Mouse (Mus musculus) hindbrain, embryonic 14.5 days (tissue): Measurements from ENCODE around the gene Arrb2. TPM values are rescaled to one million over a fixed set of nuclear protein-coding genes. Genes with fewer than 3 reads are reported as not detected.
"Not testable (repeated sequence)": the region's sequence is repeated elsewhere in the genome, so short reads cannot be mapped to it uniquely, and the experiment has no call there.

Experiments used
- ATAC-seq: fragments of 200-750 bp; cut with Nextera tagmentation; 2 replicates; pipeline ENCODE4 v1.8.0; 2017; ENCODE audit warnings: moderate number of reproducible peaks, mild to moderate bottlenecking, moderate TSS enrichment, moderate library complexity; ENCODE audit not compliant: low FRiP score
- DNase-seq: peaks from one replicate; pipeline ENCODE4 v3.0.0-alpha.2; 2015; ENCODE audit warnings: low spot score
- H3K27ac ChIP-seq: fragments of 300-500 bp; sonication (generic); 2 replicates; pipeline ENCODE4 v1.5.1; 2014; ENCODE audit warnings: mild to moderate bottlenecking, moderate library complexity
- H3K27me3 ChIP-seq: fragments of 300-500 bp; sonication (generic); 2 replicates; pipeline ENCODE4 v1.6.1; 2014; ENCODE audit warnings: mild to moderate bottlenecking, low read length, mixed read lengths; ENCODE audit not compliant: control insufficient read depth, insufficient read depth
- H3K36me3 ChIP-seq: fragments of 300-500 bp; sonication (generic); replicated peaks from 2 replicates; pipeline ENCODE4 v1.6.1; 2014; ENCODE audit not compliant: control insufficient read depth, insufficient read depth
- H3K4me1 ChIP-seq: fragments of 300-500 bp; sonication (generic); replicated peaks from 2 replicates; pipeline ENCODE4 v1.6.1; 2014; ENCODE audit warnings: antibody characterized with exemption, low read length, mixed read lengths; ENCODE audit not compliant: control insufficient read depth, insufficient read depth
- H3K4me2 ChIP-seq: fragments of 300-500 bp; sonication (generic); replicated peaks from 2 replicates; pipeline ENCODE4 v1.6.1; 2014; ENCODE audit warnings: mild to moderate bottlenecking, moderate library complexity
- H3K4me3 ChIP-seq: fragments of 300-500 bp; sonication (generic); replicated peaks from 2 replicates; pipeline ENCODE4 v1.5.1; 2014; ENCODE audit warnings: mild to moderate bottlenecking, low read length
- H3K9ac ChIP-seq: fragments of 300-500 bp; sonication (generic); 2 replicates; pipeline ENCODE4 v1.6.1; 2014
- H3K9me3 ChIP-seq: fragments of 300-500 bp; sonication (generic); 2 replicates; pipeline ENCODE4 v1.6.1; 2016; ENCODE audit warnings: low read length; ENCODE audit not compliant: control insufficient read depth
- WGBS: fragments of 180-500 bp; shearing (Covaris S2); extraction: QIAGEN DNeasy Blood & Tissue Kit; methylation state at CpG from one replicate; pipeline ENCODE4 v1.1.7; 2014; 5-methylcytosine and 5-hydroxymethylcytosine counted together
- polyA plus RNA-seq: library from polyadenylated mRNA; unstranded; fragments of >200 nt; fragmentation: Nextera tagmentation; extraction: Ambion mirVana; gene quantifications from 2 replicates; pipeline ENCODE4 v1.2.1, GENCODE M21; 2014

The Arrb2 gene
- polyA plus RNA-seq, 1 experiment from 2014 or later, result 61.2 TPM

DNA sequence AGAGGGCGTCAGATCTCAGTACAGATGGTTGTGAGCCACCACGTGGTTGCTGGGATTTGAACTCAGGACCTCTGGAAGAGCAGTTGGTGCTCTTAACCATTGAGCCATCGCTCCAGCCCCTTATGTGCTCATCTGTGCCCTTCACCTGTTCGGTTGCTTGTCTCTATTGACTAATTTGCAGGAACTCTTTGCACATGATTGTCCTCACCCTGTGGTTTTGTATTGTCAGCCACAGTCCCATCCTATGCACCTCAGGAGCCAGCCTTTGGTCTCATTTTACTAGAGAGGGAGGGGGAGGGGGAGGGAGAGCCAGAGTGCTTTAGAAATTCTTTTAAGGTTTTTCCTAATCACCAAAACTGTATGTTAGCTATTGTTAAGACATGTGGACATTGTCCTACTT, 14.2 kb upstream of the Arrb2 start:
- H3K27ac ChIP-seq, result no peak overlapping the region
- H3K4me2 ChIP-seq, result no peak overlapping the region
- H3K9me3 ChIP-seq, result no peaks in the 10 kb centered on the region
- H3K9ac ChIP-seq, result no peak overlapping the region
- ATAC-seq (no peak), DNase-seq (no peak)
- no peak overlapping the region for H3K4me3 ChIP-seq
- H3K36me3 ChIP-seq, result no peaks in the 10 kb centered on the region
- WGBS, result 66% methylated on average over 4 of the region's 4 CpGs
- no peaks in the 10 kb centered on the region for H3K4me1 ChIP-seq
- no peaks in the 10 kb centered on the region for H3K27me3 ChIP-seq

- ATAC-seq, result no peak
- no peak overlapping the region for H3K27ac ChIP-seq
- H3K9ac ChIP-seq, result no peak overlapping the region
Observed at GRCm38 (mm10) chr11:70419486-70419885, 12.9 kb upstream of the Arrb2 start.

DNA sequence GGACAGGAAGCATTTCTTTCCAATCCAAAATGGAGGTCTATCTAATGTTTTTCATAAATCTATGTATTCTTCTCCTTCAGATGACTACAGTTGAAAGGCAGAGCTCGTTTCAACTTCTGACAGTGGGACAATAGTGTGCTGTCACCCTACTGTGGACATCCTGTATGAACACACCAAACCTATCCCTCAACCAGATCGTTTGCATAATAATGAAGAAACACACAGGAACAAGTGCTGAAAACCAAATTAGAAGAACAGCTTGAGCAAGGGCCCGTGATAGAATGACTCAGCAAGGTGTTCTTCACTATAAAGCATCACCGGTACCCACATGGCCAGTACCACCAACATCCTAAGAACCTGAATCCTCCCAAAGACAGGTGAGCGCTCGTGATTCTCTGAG, 5.8 kb upstream of the Arrb2 start:
- not testable (repeated sequence) for H3K4me3 ChIP-seq, H3K27me3 ChIP-seq, H3K9ac ChIP-seq, H3K36me3 ChIP-seq, H3K4me1 ChIP-seq, ATAC-seq, H3K4me2 ChIP-seq, DNase-seq, H3K9me3 ChIP-seq, H3K27ac ChIP-seq
- 74% methylated on average over 6 of the region's 6 CpGs for WGBS

More at GRCm38 (mm10) chr11:70419486-70419885, 12.9 kb upstream of the Arrb2 start:
- Histone ChIP-seq H3K4me2 (no peak overlapping the region), H3K4me1 (no peaks in the 10 kb centered on the region), H3K36me3 (no peaks in the 10 kb centered on the region), H3K4me3 (no peak overlapping the region), H3K9me3 (no peaks in the 10 kb centered on the region), H3K27me3 (no peaks in the 10 kb centered on the region)
- 78% methylated on average over 5 of the region's 5 CpGs for WGBS
- DNase-seq, result no peak

- peak overlapping the region; percentile 77 for H3K4me3 ChIP-seq
- H3K4me2 ChIP-seq, result peak overlapping the region; percentile 71
- H3K27me3 ChIP-seq, result no peaks in the 10 kb centered on the region
- 23% methylated on average over 5 of the region's 5 CpGs for WGBS
- H3K36me3 ChIP-seq, result peaks cover 12% of the 10 kb centered on the region
- H3K4me1 ChIP-seq, result peaks cover 13% of the 10 kb centered on the region
- DNase-seq (no peak), ATAC-seq (no peak)
- no peaks in the 10 kb centered on the region for H3K9me3 ChIP-seq
- peak overlapping the region; percentile 91 for H3K27ac ChIP-seq
- H3K9ac ChIP-seq, result peak overlapping the region; percentile 88
Observed at GRCm38 (mm10) chr11:70431574-70431973, 861 bp upstream of the Arrb2 start.

GRCm38 (mm10) chr11:70432895-70433568, 597 bp downstream of the Arrb2 start:
- DNase-seq, result peak; percentile 43
- Histone ChIP-seq H3K4me2 (peak overlapping the region; percentile 71), H3K27ac (peak overlapping the region; percentile 91), H3K36me3 (peaks cover 27% of the 10 kb centered on the region), H3K27me3 (no peaks in the 10 kb centered on the region), H3K4me1 (peaks cover 13% of the 10 kb centered on the region), H3K9me3 (no peaks in the 10 kb centered on the region), H3K4me3 (peak overlapping the region; percentile 77), H3K9ac (peak overlapping the region; percentile 88)
- peak; percentile 4; the same call in 1 of the 2 replicates for ATAC-seq
- 7% methylated on average over 15 of the region's 15 CpGs for WGBS

GRCm38 (mm10) chr11:70433569-70433943, 1.1 kb downstream of the Arrb2 start:
- Histone ChIP-seq H3K36me3 (peaks cover 32% of the 10 kb centered on the region), H3K4me2 (peak overlapping the region; percentile 71), H3K4me1 (peaks cover 13% of the 10 kb centered on the region), H3K9ac (peak overlapping the region; percentile 88; the same call in 1 of the 2 replicates), H3K4me3 (peak overlapping the region; percentile 77), H3K27me3 (no peaks in the 10 kb centered on the region), H3K27ac (no peak overlapping the region), H3K9me3 (no peaks in the 10 kb centered on the region)
- WGBS, result 61% methylated on average over 1 of the region's 1 CpGs
- DNase-seq (no peak), ATAC-seq (no peak)

- DNase-seq (no peak), ATAC-seq (no peak)
- H3K36me3 ChIP-seq, result peaks cover 36% of the 10 kb centered on the region
- peak overlapping the region; percentile 71 for H3K4me2 ChIP-seq
- H3K27me3 ChIP-seq, result no peaks in the 10 kb centered on the region
- peaks cover 13% of the 10 kb centered on the region for H3K4me1 ChIP-seq
- H3K27ac ChIP-seq, result no peak overlapping the region
- WGBS, result 85% methylated on average over 3 of the region's 3 CpGs
- no peaks in the 10 kb centered on the region for H3K9me3 ChIP-seq
- 0 out of 2 replicates have a peak overlapping the region, but pooled peaks have one; percentile 77 for H3K4me3 ChIP-seq
- peak overlapping the region; percentile 16; the same call in 1 of the 2 replicates for H3K9ac ChIP-seq
Observed at GRCm38 (mm10) chr11:70433951-70434350, 1.5 kb downstream of the Arrb2 start.

DNA sequence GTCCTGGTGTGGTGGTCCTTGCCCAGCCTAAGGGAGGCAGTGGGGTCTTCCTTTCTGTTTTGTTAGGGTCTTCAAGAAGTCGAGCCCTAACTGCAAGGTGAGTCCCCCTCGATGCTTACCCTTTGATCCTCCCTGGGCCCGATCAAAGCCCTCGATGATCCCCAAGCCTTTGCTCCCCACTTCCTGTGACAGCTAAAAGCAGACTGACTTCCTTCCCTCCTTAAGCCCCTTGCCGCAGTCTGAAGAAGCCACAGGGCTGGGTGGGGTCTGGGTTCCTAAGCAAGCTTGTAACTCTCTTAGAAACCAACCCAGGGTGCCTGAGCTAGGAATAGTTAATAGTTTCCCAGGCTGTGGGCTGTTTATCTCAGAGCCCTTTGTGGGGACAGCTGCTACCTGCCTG, 3.0 kb downstream of the Arrb2 start:
- Histone ChIP-seq H3K27me3 (no peaks in the 10 kb centered on the region), H3K9ac (no peak overlapping the region), H3K4me2 (no peak overlapping the region), H3K36me3 (peaks cover 51% of the 10 kb centered on the region), H3K9me3 (no peaks in the 10 kb centered on the region), H3K27ac (no peak overlapping the region), H3K4me3 (no peak overlapping the region), H3K4me1 (peaks cover 13% of the 10 kb centered on the region)
- 82% methylated on average over 5 of the region's 5 CpGs for WGBS
- ATAC-seq (no peak), DNase-seq (no peak)

GRCm38 (mm10) chr11:70437426-70437825, 5.0 kb downstream of the Arrb2 start:
- 93% methylated on average over 6 of the region's 6 CpGs for WGBS
- H3K36me3 ChIP-seq, result peaks cover 67% of the 10 kb centered on the region
- H3K4me1 ChIP-seq, result peaks cover 13% of the 10 kb centered on the region
- H3K4me2 ChIP-seq, result no peak overlapping the region
- H3K4me3 ChIP-seq, result no peak overlapping the region
- no peaks in the 10 kb centered on the region for H3K27me3 ChIP-seq
- DNase-seq (no peak), ATAC-seq (no peak)
- H3K27ac ChIP-seq, result no peak overlapping the region
- H3K9me3 ChIP-seq, result no peaks in the 10 kb centered on the region
- H3K9ac ChIP-seq, result no peak overlapping the region
